Mouse (Mus musculus) kidney, adult 2 months (tissue): ENCODE measurements around the gene Cep89. TPM values are rescaled to one million over a fixed set of nuclear protein-coding genes. Genes with fewer than 3 reads are reported as not detected.

Experiments
- DNase-seq: peaks from one replicate; pipeline ENCODE4 v3.0.0; 2021
- H3K27ac ChIP-seq: fragments of 200-500 bp; 2 replicates; pipeline ENCODE4 v1.5.1; 2012; ENCODE audit warnings: low read depth, low read length, control low read depth, inconsistent platforms; ENCODE audit not compliant: insufficient read depth
- H3K27me3 ChIP-seq: fragments of 200-500 bp; replicated peaks from 2 replicates; pipeline ENCODE4 v1.6.1; 2012; ENCODE audit warnings: mild to moderate bottlenecking, moderate library complexity, low read length, inconsistent platforms; ENCODE audit not compliant: control insufficient read depth, insufficient read depth
- H3K36me3 ChIP-seq: fragments of 200-500 bp; 2 replicates; pipeline ENCODE4 v1.6.1; 2012; ENCODE audit warnings: mild to moderate bottlenecking, moderate library complexity, low read length, inconsistent platforms; ENCODE audit not compliant: control insufficient read depth, insufficient read depth
- H3K4me1 ChIP-seq: fragments of 200-500 bp; 2 replicates; pipeline ENCODE4 v1.6.1; 2011; ENCODE audit warnings: low read length; ENCODE audit not compliant: control insufficient read depth, insufficient read depth
- H3K4me3 ChIP-seq: fragments of 200-500 bp; 2 replicates; pipeline ENCODE4 v1.5.1; 2011; ENCODE audit warnings: mild to moderate bottlenecking, low read depth, low read length, control low read depth; ENCODE audit not compliant: insufficient read depth
- CTCF ChIP-seq: fragments of 200-500 bp; conservative IDR thresholded peaks from 2 replicates; pipeline ENCODE4 v1.5.1; 2011; ENCODE audit warnings: low read depth, mild to moderate bottlenecking, control low read depth, low read length, moderate library complexity, mixed read lengths; ENCODE audit not compliant: insufficient read depth, insufficient read length
- POLR2A ChIP-seq: fragments of 200-500 bp; IDR thresholded peaks from one replicate; pipeline ENCODE4 v1.6.1; 2011; ENCODE audit warnings: low read depth, low read length, control low read depth
- WGBS: fragments of 180-500 bp; shearing (Covaris S2); methylation state at CpG from one replicate; pipeline ENCODE4 v1.1.7; 2018; 5-methylcytosine and 5-hydroxymethylcytosine counted together
- polyA plus RNA-seq: library from polyadenylated mRNA; depleted of rRNA; stranded (reverse); fragments of >200 nt; gene quantifications from 2 replicates; pipeline ENCODE4 v1.2.3, GENCODE M21; 2012; rRNA removed

Cep89 gene
- polyA plus RNA-seq, 1 experiment: 29.5 TPM

DNA sequence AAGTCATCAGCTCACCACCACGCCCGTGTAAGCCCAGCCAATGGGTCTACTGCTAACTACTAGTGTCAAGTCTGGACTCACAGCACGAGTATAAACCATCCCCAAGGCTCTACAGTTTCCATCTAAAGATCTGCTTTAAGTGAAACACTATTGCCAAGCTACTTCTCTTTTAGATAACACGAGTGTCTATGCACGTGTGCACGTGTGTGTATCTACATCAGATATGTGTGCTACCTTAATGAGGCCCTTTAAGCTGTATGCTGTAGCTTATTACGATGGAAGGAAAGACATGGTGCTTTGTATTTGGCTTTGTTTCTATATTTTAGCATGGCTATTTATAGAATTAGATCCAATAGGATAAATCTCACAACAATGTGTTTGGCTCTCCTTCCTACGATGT is 89.7 kb downstream of the Cep89 start:
- no peak overlapping the region for H3K27ac ChIP-seq
- 89% methylated on average over 8 of the region's 8 CpGs for whole genome bisulfite sequencing
- TF ChIP-seq POLR2A (no peak), CTCF (no peak)
- no peaks in the 10 kb centered on the region for H3K4me1 ChIP-seq
- no peaks in the 10 kb centered on the region for H3K36me3 ChIP-seq
- DNase-seq: no peak
- no peaks in the 10 kb centered on the region for H3K27me3 ChIP-seq
- no peak overlapping the region for H3K4me3 ChIP-seq

Other genes with a start within 250 kb of the Cep89 start
- gene Slc7a10, start 210.7 kb upstream of the Cep89 start, polyA plus RNA-seq: 2.5 and 7.0 TPM in 2 replicates
- gene Lrp3, start 181.5 kb upstream of the Cep89 start, polyA plus RNA-seq: 19.7 and 22.6 TPM in 2 replicates
- gene Gpatch1, start 78.6 kb upstream of the Cep89 start, polyA plus RNA-seq: 4.2 and 5.3 TPM in 2 replicates
- gene Rhpn2, start 62.9 kb upstream of the Cep89 start, polyA plus RNA-seq: 7.5 and 8.7 TPM in 2 replicates
- gene Faap24, start 199 bp upstream of the Cep89 start, polyA plus RNA-seq: 4.3 and 4.8 TPM in 2 replicates
- 329 and 355 TPM in 2 replicates for gene Slc7a9, start 51.8 kb downstream of the Cep89 start, polyA plus RNA-seq
- 0.25 and 0.33 TPM in 2 replicates for gene Tdrd12, start 140.7 kb downstream of the Cep89 start, polyA plus RNA-seq
- 170 and 255 TPM in 2 replicates for gene Nudt19, start 159.3 kb downstream of the Cep89 start, polyA plus RNA-seq
- gene Rgs9bp, start 188.5 kb downstream of the Cep89 start, polyA plus RNA-seq: 0.14 and 0.18 TPM in 2 replicates
- gene Ankrd27, start 189.2 kb downstream of the Cep89 start, polyA plus RNA-seq: 18.3 and 19.1 TPM in 2 replicates